Mouse (Mus musculus) liver, embryonic 14.5 days (tissue): ENCODE measurements around the gene Dnah14.

Source experiments
- CTCF ChIP-seq: IDR thresholded peaks from 2 replicates; pipeline ENCODE4 v1.5.1; 2016; ENCODE audit warnings: antibody characterized with exemption, low read depth, control low read depth
- EP300 ChIP-seq: IDR thresholded peaks from 2 replicates; pipeline ENCODE4 v1.6.1; 2016; ENCODE audit warnings: antibody characterized with exemption, low read depth

DNA sequence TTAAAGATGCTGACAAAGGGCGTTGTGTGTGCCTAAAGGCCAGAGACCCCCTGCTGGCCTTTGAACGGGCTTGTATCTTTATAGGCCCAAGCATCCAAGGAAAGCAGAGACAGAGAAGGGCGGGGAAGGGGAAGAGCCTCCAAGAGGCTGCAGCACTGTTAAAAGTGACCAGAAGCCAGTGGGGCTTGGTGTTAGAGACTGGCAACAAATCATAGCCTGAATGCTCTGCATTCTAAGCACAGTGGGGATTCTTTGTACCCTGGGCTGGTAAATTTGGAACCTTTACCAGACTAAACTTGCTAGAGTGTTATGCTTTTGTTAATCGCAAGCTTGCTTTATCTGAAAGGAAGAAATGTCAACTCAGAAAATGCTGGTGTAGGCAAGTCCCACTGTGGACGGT, 163.9 kb downstream of the Dnah14 start:
- TF ChIP-seq CTCF, result no peak
- TF ChIP-seq EP300, result no peak
